Mouse (Mus musculus): ENCODE results near the gene Il4i1.

- TF ChIP-seq CTCF (IDR thresholded peaks at IDR 0.05; ENCODE audit: extremely low read depth, insufficient read length, insufficient replicate concordance, low read depth, low read length): no peak
- no peak for TF ChIP-seq POLR2A (IDR thresholded peaks at IDR 0.05; ENCODE audit: low read depth, low read length)
Observed at GRCm38 (mm10) chr7:44808927-44809326, 7.3 kb upstream of the Il4i1 start.

Measured in small intestine, adult 2 months (tissue).